Mouse (Mus musculus) T-helper 17 cell (primary cell): ENCODE results near the gene Cd69.

ENCODE experiments used
- in situ Hi-C, 2 experiments: fragments of 300-600 bp; cut with MboI, MseI; formaldehyde crosslinking; loops; 1 replicate in 1 of 2; 2 replicates in 1 of 2; pipeline ENCODE4 v1.15.1; 2025; ENCODE audit warnings: high pct_unique_total_duplicates in 2 of 2

The Cd69 gene

DNA sequence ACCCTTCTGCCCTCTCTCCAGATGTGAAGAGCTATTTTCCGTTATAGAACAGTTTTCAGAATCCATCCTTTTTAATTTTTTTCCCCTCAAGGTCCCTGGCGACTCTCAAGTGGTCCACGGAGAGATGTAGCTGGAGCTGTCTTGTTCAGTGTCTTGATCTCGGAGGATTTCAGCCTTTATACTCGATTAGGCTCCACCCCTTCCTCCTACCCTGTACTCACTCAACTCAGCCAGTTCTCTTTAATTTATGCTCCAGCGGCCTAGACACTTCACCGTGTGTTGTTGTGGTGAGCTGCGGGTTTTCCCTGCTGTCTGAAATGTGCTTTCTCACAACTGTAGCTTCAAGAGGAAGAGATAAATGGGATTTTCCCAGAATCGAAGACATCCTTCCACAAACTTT, at the start of gene Cd69:
Gene Cd69 (minus strand): TSS at position 217 of the 400 bp plus-strand sequence.
- in situ Hi-C loops, result no loop called here

- in situ Hi-C loops, result no loop called here
Measured at GRCm38 (mm10) chr6:129319331-129319730, 44.1 kb upstream of the Cd69 start.

- in situ Hi-C loops, result no loop called here
Measured at GRCm38 (mm10) chr6:129318395-129318794, 43.2 kb upstream of the Cd69 start.

GRCm38 (mm10) chr6:129316463-129316862, 41.2 kb upstream of the Cd69 start:
- in situ Hi-C loops, result no loop called here

DNA sequence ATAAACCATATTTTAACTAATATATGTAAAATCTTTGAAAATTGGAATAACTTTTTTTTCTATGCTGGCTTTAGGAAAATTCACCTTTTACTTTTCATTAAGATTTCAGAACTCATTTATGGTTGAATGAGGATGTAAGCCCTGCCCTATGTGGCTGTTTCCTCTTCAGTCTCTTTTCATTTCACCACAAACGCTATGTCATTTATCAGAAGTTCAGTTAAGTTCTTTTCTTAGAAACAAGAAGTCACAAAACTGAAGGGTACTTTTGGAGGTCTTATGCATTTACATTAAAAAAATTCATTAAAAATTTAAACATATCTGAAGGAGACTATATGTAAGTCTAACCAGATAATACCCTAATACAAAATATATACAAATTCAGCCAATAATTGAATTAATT, 40.5 kb upstream of the Cd69 start:
- in situ Hi-C loops, result no loop called here

DNA sequence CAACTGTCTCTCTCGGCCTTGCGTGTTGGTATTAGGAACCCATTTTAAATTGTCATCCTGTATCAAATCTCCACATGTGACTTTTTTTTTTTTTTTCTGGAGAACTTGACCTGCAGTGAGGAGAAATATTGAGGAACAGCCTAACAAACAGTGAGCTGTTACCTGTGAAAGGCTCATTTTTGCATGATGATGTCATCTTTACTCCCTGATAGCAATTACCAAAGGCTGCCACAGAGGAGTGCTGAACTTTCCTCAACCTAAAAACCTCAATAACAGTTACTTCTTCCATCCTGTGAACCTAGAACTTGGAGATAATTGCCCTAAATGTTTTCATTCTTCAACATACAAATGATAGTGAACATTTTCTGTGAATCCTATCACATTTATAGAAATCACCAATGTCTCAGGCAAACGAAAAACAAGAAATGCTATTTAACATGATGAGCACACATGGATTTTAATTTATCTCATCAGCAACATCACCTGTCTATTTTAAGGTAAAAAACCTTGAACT, 39.5 kb upstream of the Cd69 start:
- in situ Hi-C loops, result no loop called here

DNA sequence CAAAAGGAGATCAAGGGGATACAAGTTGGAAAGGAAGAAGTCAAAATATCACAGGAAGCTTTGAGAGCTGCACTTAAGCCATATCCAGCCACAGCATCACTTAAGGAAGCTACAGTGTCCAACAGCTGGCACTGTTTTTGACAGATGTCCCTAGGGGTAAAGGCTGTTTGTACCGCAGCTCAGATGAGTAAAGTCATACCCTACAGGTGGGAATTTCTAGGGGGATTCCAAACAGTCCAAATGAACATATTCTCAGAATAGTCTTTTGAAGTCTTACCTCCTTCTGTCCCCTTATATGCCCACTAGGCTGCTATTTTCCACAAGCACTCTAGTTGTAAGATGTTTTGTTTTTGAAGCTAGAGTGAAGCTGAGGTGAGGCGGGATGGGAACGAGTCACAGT, 37.3 kb upstream of the Cd69 start:
- in situ Hi-C loops, result no loop called here

GRCm38 (mm10) chr6:129304180-129304579, 28.9 kb upstream of the Cd69 start:
- in situ Hi-C loops, result loop anchor here (10.0 kb wide), 2 partner anchors 381 to 441 kb away; partner anchors contain the start of gene Klri2 (in 1 of the 2)

DNA sequence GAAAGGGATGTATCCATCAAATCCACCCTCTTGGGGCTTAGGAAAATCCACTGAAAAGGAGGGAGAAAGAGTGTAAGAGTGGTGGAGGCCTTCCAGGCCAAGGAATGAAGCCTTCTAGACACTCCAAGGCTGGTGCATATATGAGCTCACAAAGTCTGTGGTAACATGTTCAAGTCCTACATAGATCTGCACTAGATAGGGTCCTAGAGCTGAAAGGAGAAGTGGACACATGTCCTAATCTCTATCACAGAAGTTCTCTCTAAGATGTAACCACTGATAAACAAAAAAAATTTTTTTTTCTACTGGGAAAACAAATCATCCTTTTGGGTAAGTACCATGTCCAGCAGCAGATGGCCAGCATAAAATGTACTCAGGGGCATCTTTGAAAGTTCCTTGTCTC, 13.5 kb upstream of the Cd69 start:
- in situ Hi-C loops, result no loop called here

DNA sequence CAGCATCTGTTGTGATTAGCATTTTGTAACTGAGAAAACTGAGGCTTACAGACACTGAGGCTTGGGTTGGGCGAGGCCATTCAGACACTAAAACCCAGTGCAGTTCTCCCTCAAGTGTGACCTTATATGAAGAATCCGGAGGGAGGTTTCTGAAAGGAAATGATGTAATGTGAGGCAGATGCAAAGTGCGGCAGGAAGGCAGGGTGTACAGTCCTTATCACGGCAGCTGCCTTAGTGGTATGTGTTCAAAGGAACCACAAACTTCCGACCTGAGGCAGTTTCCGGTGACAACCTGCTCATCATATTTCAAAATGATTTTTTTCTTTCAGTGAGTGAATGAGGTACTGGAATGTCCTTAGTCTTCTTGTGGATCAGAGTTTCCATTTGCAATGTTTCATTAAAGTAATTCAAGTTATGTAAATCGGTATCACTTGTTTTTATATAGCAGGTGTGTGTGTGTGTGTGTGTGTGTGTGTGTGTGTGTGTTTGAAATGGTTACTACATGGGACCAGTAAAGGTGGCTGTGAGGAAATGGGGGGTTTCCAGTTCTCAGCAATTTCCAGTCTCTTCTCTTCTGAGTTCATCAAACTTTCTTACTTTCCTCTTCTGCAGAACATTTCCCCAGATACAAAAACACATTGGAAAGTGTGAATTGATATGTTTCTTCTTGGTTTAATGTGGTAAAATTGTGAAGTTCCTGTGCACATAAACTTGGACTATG, 9.3 kb upstream of the Cd69 start:
- in situ Hi-C loops, result no loop called here

DNA sequence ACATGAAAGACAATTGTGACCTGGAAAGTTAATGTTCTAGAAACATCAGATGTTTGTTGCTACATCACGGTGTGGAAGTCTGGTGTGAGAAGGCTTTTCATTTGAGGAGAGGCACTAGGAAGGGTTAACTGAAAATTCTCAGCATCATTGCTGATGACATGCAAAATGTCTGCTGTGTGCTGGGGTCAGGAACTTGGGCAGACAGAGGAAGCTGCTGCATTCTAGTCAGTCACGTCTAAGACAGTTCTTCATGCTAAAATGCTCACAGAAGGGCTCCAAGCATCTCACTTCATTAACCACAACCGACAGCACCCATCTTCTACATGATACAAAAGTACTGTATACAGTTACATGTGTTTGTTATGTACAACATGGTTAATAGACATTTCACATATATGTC, 8.0 kb upstream of the Cd69 start:
- in situ Hi-C loops, result no loop called here

DNA sequence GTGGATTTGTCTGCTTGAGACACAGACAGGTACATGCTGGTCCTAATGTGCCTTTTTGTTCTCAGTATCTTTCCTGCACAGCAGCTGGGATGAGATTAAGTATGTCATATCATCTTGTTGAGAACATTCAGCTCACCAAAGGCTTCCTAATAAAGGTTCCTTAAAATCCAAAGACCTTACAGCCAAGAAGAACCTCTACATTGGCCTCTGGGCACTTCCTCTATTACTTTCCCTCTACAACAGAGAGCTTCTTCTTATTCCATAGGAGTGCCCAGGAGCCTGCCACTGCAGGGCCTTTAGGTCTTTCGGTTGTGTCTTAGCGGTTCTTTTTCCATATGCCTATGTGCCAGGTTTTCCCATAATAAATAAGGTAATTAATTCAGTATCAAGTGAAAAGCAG, 1.2 kb upstream of the Cd69 start:
- in situ Hi-C loops, result no loop called here

GRCm38 (mm10) chr6:129275624-129276203, 478 bp upstream of the Cd69 start:
- in situ Hi-C loops, result no loop called here

GRCm38 (mm10) chr6:129274476-129274875, 760 bp downstream of the Cd69 start:
- in situ Hi-C loops, result no loop called here

- in situ Hi-C loops, result no loop called here
Measured at GRCm38 (mm10) chr6:129273662-129274061, 1.6 kb downstream of the Cd69 start.

- in situ Hi-C loops, result loop anchor here in 1 of 2 experiments (10.0 kb wide), 1 partner anchor 58 kb away; no protein-coding TSS in a partner anchor
Measured at GRCm38 (mm10) chr6:129266438-129267022, 8.7 kb downstream of the Cd69 start.

- in situ Hi-C loops, result loop anchor here in 1 of 2 experiments (10.0 kb wide), 1 partner anchor 59 kb away; no protein-coding TSS in a partner anchor
Measured at GRCm38 (mm10) chr6:129265821-129266220, 9.4 kb downstream of the Cd69 start.

DNA sequence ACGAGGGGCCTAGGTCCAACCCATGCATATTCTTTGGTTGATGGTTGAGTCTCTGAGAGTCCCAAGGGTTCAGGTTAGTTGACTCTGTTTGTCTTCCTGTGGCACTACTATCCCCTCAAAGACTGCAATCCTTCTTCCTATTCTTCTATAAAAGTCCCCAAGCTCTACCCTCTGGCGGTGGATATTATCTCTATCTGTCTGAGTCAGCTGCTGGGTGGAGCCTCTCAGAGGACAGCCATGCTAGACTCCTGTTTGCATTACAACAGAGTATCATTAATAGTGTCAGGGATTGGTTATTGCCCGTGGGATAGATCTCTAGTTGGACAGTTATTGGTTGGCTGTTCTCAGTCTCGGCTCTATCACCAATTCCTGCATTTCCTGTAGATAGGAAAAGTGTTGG, 14.3 kb downstream of the Cd69 start:
- in situ Hi-C loops, result loop anchor here in 1 of 2 experiments (5.0 to 10.0 kb wide), 2 partner anchors 64 to 101 kb away; no protein-coding TSS in a partner anchor

DNA sequence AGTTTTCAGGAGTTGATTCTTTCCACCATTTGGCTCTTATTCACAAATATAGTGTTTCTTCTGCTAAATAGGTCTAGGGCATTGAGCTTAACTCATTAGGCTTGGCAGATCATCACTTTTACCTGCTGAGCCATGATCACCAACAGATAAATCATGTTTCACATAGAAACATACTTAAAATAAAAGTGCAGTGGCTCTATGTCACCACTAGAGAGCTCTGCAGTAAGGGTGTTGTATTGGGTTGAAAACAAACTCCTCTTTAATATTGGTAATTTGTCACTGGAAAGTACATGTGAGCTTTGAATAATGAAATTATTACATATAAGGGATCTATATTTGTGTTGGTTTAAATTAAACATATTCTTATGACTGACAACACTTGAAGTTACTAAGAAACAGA, 15.2 kb downstream of the Cd69 start:
- in situ Hi-C loops, result loop anchor here in 1 of 2 experiments (5.0 to 10.0 kb wide), 2 partner anchors 65 to 102 kb away; no protein-coding TSS in a partner anchor

DNA sequence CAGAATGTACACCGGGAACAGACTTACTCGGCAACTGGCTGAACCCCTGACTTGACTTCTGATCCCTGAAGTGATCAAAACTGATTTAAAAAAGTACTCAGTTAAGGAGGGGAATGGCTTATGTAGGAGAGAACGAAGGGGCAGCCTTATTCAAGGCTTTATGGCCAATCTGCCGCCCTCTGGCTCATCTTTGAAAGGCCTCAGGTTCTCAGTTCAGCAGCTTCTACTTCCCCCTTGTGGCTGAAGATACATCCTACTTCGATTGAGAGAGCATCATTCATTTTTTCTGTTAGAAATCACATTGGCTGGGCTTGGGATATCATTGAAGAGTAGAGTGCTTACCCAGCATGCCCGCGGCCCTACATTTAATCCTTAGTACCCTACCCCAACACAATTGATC, 19.2 kb downstream of the Cd69 start:
- in situ Hi-C loops, result loop anchor here in 1 of 2 experiments (5.0 kb wide), 3 partner anchors 76 to 404 kb away; partner anchors contain the start of gene 4922502D21Rik

- in situ Hi-C loops, result loop anchor here (5.0 kb wide), 5 partner anchors 77 to 403 kb away; partner anchors contain the start of gene 4922502D21Rik (in 1 of the 2)
Measured at GRCm38 (mm10) chr6:129254949-129255602, 20.2 kb downstream of the Cd69 start.
